Mouse (Mus musculus) CD8-positive naive resting alpha-beta T cell, adult 2 months (primary cell): ENCODE results near the gene Fabp7.
A peak's percentile ranks its signal among the peaks of the same experiment; 100 is the strongest.

Source experiments
- DNase-seq, 2 experiments: peaks; one replicate each; pipeline ENCODE4 v3.0.0; 2022; ENCODE audit warnings: low read depth in 2 of 2, low spot score in 2 of 2

Fabp7 gene

DNA sequence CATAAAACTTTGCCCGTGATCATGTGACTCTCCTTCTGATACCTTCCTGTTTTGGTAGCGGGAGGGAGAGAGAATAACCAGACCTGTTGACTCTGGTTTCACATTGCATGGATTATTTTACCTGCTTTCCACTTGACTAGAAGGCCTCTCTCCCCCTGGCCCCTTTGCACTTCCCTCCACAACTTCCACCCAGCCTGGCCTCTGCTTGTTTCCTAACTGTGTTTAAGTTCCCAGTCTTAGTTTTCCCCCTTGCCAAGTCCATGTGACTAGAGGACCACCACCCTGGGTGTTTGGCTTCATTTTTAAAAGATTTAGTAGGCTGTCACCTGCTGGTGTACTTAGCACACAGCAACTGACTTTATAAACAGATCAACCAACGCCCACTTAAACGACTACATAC lies 11.4 kb downstream of the Fabp7 start:
- DNase-seq = peak; percentile 43 to 63

DNA sequence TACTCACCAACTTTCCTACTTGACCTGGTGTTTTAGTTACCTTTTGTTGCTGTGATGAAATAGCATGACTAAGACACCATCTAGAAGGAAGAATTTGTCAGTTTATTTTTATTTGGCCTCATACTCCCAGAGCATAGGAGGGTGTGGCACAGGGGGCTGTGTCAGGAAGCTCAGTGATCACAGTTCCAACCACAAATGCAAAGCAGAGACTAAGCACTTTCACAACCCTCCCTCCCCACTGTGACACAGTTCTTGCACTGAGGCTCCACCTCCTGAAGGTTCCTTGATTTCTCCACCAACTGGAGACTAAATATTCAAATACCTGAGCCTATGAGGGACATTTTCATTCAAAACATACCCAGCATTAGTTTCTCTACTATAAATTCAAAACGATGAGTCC lies 14.8 kb downstream of the Fabp7 start:
- peak in 1 of 2 experiments; percentile 8 for DNase-seq

DNA sequence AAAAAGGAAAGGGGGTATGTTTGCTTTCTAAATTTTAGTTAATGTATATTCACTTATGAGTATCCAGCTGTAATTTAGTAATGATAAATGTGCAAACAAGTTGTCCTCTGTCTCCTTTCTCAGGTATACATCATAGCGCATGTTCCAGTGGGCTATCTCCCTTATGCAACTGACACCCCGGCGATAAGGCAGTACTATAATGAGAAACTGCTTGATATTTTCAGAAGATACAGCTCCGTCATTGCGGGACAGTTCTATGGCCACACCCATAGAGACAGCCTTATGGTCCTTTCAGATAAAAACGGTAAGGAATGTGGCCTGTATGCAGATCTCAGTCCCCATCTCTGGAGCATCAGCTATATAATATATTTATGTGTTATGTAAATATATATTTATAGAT lies 23.1 kb downstream of the Fabp7 start:
- no peak for DNase-seq

DNA sequence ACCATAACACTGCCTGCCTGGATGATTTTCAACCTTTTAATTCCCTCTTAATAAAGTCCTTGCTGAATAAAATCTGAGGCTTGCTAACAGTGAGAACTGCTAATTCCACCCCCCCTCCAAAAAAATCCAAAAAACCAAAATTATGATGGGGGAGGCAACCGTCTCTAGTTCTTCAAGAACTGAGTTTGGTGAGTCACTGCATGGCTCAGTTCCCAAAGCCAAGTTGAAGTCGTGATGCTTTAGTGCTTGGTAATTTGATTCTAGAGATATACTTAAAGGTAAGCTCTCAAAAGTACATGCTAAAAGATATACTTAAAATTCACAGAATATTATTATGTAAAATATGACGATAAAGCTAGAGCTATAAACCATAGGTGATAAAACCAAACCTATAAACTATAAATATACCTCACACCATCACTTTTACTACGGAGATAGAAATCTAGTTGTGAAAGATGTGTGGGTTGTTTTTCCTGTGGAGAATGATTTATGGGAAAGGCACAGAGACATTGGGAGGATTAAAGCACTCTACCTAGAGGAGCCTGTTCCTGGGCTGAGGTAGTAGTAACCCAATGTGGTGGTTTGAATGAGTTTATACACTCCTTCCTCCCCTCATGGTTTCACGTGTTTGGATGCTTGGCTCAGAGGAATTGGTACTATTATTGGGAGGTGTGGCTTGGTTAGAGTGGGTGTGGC lies 27.6 kb downstream of the Fabp7 start:
- no peak for DNase-seq

DNA sequence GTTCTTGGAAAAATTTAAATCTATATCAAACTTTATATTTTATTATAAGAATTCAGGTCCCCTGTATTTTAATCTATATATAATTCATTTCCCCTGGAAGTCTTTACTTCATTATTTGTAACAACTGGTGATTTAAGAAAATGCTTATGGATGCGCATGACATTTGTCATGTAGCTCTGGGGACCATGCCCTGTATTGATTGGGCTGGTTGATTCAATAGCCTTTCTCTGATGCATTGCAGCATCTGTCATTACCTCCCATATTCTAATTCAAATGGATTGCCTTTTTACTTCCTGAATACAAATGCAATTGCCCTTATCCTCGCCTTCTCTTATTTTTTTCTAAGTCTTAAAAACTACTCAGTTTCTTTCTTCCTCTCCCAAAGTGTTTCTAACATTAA lies 29.6 kb downstream of the Fabp7 start:
- no peak for DNase-seq

DNA sequence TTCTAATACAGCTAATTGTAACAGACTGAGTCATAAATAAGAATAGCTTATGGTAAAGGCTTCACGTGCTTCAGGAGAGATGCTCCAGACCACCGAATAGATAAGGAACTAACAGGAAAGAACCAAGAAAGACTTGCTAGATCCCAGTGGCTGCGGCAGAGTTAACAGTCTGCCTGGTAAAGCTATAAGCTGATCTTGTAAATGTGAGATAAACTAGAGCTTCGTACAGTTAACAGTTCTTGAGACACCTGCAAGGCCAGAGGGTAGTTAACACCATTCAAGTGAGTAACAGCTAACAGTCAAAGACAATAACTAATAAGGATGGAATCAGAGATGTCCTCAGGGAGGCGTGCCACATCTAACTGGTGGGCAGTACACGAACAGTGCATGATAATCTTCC lies 31.2 kb downstream of the Fabp7 start:
- DNase-seq = no peak

DNA sequence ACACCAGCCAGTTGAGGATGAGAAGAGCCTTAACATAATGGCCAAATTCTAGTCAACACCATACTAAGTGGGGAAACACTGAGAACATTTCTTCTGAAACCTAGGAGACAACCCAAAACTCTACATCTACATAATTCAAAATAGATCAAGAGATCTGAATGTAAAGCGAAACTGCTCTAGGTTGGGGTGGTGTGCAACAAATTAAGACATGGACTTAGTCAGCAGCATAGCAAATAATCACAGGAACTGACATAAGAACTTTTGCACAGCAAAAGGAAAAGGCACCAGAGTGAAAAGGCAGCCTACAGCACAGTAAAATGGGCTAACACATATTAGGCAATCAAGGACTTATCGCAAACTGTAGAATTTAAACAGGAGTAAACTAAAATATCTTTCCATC lies 34.5 kb downstream of the Fabp7 start:
- no peak for DNase-seq

DNA sequence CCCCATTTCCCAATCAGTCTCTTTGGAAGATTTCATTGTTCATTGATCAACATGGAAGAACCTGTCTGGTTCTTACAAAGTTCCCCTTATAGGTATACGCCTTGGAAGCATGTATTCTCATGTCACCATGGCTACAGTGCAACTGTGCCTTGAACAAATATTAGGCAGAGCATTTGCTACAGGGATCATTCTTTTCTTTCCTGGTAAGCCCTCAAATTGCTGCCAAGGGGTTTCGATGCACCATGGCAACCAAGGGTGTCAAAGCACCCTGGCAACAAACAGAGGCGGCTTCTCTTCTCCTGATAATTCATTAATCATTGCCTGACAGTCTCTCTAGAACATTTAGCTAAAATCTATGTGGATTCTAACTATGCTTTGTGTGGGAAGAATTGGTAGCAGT lies 37.8 kb downstream of the Fabp7 start:
- DNase-seq = no peak

DNA sequence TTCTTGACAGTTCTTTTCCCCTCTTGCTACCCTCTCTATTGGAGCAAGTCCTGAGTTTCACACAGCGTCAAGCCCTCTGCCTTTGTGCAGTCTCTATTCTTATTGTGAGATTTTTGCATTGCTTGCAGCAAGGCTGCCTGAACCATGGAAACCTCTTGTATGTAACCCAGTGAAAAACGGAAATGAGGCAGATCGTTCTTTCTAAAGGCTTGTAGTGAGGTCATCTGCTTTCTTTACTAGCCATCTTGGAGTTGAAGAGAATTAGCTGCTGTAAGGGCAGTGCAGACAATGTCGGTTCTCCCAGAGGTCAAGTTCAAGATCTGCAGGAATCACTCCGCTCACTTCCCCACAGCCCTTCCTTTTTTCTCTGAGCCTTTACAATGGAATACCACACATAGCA lies 44.0 kb downstream of the Fabp7 start:
- DNase-seq = no peak

DNA sequence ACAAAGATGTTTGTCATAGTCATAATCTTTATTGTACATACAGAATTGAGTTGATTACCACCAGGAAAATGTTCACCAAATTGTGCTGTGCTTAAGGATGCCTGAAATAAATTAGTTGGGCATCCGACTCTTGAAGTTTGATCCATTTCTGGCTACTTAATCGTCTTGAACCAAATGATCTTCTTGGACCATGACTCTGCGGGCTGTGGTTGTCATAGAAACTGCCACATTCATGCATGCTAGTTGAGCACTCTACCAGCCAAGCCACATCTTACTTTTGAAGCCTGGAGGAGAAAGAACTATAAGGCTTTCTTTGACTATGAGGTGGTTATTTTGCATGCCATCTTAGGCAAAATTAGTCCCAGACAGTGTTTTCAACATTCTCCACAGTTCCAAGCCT lies 44.9 kb downstream of the Fabp7 start:
- no peak for DNase-seq

DNA sequence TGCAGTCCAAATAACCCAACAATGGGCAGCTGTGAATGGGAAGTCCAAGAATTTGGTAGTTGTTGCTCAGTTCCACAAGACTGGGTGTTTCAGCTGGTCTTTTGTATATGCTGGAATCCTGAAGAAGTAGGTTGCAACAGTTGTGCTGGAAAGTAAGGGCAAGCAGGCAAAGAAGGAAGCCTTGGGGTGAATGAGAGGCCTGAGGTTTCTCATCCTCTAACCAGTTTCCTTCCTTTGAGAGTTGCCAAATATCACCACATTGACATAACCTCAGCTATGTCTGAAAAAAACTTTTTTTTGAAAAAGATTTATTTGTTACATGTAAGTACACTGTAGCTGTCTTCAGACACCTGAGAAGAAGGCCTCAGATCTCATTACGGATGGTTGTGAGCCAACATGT lies 50.4 kb downstream of the Fabp7 start:
- no peak for DNase-seq

DNA sequence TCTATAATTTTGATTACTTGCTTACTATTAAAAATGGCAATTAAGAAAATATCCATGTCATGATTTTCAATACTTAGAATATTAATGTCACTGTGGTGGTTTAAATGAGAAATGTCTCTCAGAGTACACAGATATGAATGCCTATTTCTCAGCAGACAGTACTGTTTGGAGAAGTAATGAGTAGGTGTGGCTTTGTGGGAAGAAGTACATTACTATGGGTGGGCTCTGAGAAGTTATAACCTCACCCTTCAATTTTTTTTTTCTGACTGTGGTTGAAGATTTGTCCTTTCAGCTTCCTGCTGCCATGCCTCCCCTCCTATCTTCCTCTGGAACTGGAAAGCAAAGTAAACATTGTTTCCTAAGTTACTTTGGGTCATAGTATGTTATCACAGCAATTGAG lies 51.3 kb downstream of the Fabp7 start:
- DNase-seq = no peak
